Mouse (Mus musculus) heart, adult 2 months (tissue): ENCODE measurements around the gene Cdh4.

Experiments used
- CTCF ChIP-seq: fragments of 200-600 bp; IDR thresholded peaks from 2 replicates; pipeline ENCODE4 v1.8.1; 2022; ENCODE audit warnings: antibody characterized with exemption, mild to moderate bottlenecking, moderate library complexity
- EP300 ChIP-seq: fragments of 200-500 bp; IDR thresholded peaks from 2 replicates; pipeline ENCODE4 v1.6.1; 2011; ENCODE audit warnings: low read depth, low read length, control low read depth; ENCODE audit not compliant: insufficient read depth

GRCm38 (mm10) chr2:179873315-179873714 is 431.1 kb downstream of the Cdh4 start:
- peak; percentile 62 for TF ChIP-seq CTCF
- TF ChIP-seq EP300 = no peak
